Mouse (Mus musculus): ENCODE data around the gene Hsp90ab1. TPM values are rescaled to one million over a fixed set of nuclear protein-coding genes. Genes with fewer than 3 reads are reported as not detected.
A peak's percentile ranks its signal among the peaks of the same experiment; 100 is the strongest.

Gene Hsp90ab1
- polyA plus RNA-seq, 1 experiment from 2014 or later: 1,606 TPM

- H3K9ac ChIP-seq: no peak overlapping the region
- H3K4me2 ChIP-seq: no peak overlapping the region
- peaks cover 14% of the 10 kb centered on the region for H3K4me1 ChIP-seq
- peaks cover 65% of the 10 kb centered on the region for H3K27me3 ChIP-seq
- H3K36me3 ChIP-seq: no peaks in the 10 kb centered on the region
- no peak overlapping the region for H3K4me3 ChIP-seq
- ATAC-seq (ENCODE audit: insufficient number of reproducible peaks, insufficient read depth, low FRiP score, low TSS enrichment, low read depth): no peak
- WGBS: 14% methylated on average over 5 of the region's 5 CpGs
- no peaks in the 10 kb centered on the region for H3K9me3 ChIP-seq
- H3K27ac ChIP-seq: no peak overlapping the region
Observed at GRCm38 (mm10) chr17:45526571-45526970, 46.5 kb downstream of the Hsp90ab1 start.

GRCm38 (mm10) chr17:45524961-45525360, 48.1 kb downstream of the Hsp90ab1 start:
- 69% methylated on average over 4 of the region's 4 CpGs for WGBS
- no peak overlapping the region for H3K4me2 ChIP-seq
- H3K27ac ChIP-seq: no peak overlapping the region
- no peak overlapping the region for H3K4me3 ChIP-seq
- ATAC-seq (ENCODE audit: insufficient number of reproducible peaks, insufficient read depth, low FRiP score, low TSS enrichment, low read depth): no peak
- H3K36me3 ChIP-seq: 0 out of 2 replicates have a peak, but pooled peaks cover 11% of the 10 kb centered on the region
- H3K4me1 ChIP-seq: peaks cover 21% of the 10 kb centered on the region
- H3K9me3 ChIP-seq: no peaks in the 10 kb centered on the region
- H3K27me3 ChIP-seq: peaks cover 56% of the 10 kb centered on the region
- H3K9ac ChIP-seq: no peak overlapping the region

- Histone ChIP-seq H3K27ac (no peak within 1 kb of the TSS), H3K9ac (peak within 1 kb of the TSS; percentile 70), H3K4me3 (peak within 1 kb of the TSS; percentile 45), H3K4me1 (peaks cover 21% of the 10 kb centered on the region), H3K9me3 (no peaks in the 10 kb centered on the region), H3K4me2 (peak within 1 kb of the TSS; percentile 78), H3K36me3 (peaks cover 28% of the 10 kb centered on the region), H3K27me3 (peaks cover 40% of the 10 kb centered on the region)
- peak; percentile 44; the same call in 1 of the 2 replicates for ATAC-seq (ENCODE audit: insufficient number of reproducible peaks, insufficient read depth, low FRiP score, low TSS enrichment, low read depth)
- WGBS: 0% methylated on average over 21 of the region's 21 CpGs
Observed at GRCm38 (mm10) chr17:45523263-45523662, 49.8 kb downstream of the Hsp90ab1 start, which contains the start of gene Tcte1. Gene Tcte1 (plus strand): TSS chr17:45523434.

- no peak for ATAC-seq (ENCODE audit: insufficient number of reproducible peaks, insufficient read depth, low FRiP score, low TSS enrichment, low read depth)
- no peak overlapping the region for H3K27ac ChIP-seq
- no peak overlapping the region for H3K4me2 ChIP-seq
- WGBS: 77% methylated on average over 11 of the region's 11 CpGs
- H3K36me3 ChIP-seq: peaks cover 57% of the 10 kb centered on the region
- no peak overlapping the region for H3K4me3 ChIP-seq
- H3K4me1 ChIP-seq: peaks cover 21% of the 10 kb centered on the region
- H3K9me3 ChIP-seq: no peaks in the 10 kb centered on the region
- no peak overlapping the region for H3K9ac ChIP-seq
- H3K27me3 ChIP-seq: peaks cover 18% of the 10 kb centered on the region
Observed at GRCm38 (mm10) chr17:45520136-45520535, 52.9 kb downstream of the Hsp90ab1 start.

- no peak for ATAC-seq (ENCODE audit: insufficient number of reproducible peaks, insufficient read depth, low FRiP score, low TSS enrichment, low read depth)
- Histone ChIP-seq H3K27ac (no peak overlapping the region), H3K4me2 (no peak overlapping the region), H3K36me3 (peaks cover 62% of the 10 kb centered on the region), H3K4me3 (no peak overlapping the region), H3K9ac (no peak overlapping the region), H3K27me3 (peaks cover 6% of the 10 kb centered on the region), H3K9me3 (no peaks in the 10 kb centered on the region), H3K4me1 (peaks cover 21% of the 10 kb centered on the region)
- WGBS: 90% methylated on average over 12 of the region's 12 CpGs
Observed at GRCm38 (mm10) chr17:45518766-45519475, 54.1 kb downstream of the Hsp90ab1 start.

Other genes starting within 250 kb of the Hsp90ab1 start
- gene Cdc5l, start 139.5 kb downstream of the Hsp90ab1 start, polyA plus RNA-seq (2015; fragmentation: Nextera tagmentation; extraction: Ambion mirVana): 74.0 and 83.1 TPM in 2 replicates
- 0.86 and 0.88 TPM in 2 replicates for gene Spats1, start 97.9 kb downstream of the Hsp90ab1 start, polyA plus RNA-seq (2015; fragmentation: Nextera tagmentation; extraction: Ambion mirVana)
- 20.2 and 21.5 TPM in 2 replicates for gene Aars2, start 66.4 kb downstream of the Hsp90ab1 start, polyA plus RNA-seq (2015; fragmentation: Nextera tagmentation; extraction: Ambion mirVana)
- gene Tcte1, start 49.8 kb downstream of the Hsp90ab1 start, polyA plus RNA-seq (2015; fragmentation: Nextera tagmentation; extraction: Ambion mirVana): 1.0 and 1.1 TPM in 2 replicates
- 7.7 and 10.1 TPM in 2 replicates for gene Tmem151b, start 23.6 kb downstream of the Hsp90ab1 start, polyA plus RNA-seq (2015; fragmentation: Nextera tagmentation; extraction: Ambion mirVana)
- 4.7 TPM in 2 replicates for gene Nfkbie, start 17.6 kb downstream of the Hsp90ab1 start, polyA plus RNA-seq (2015; fragmentation: Nextera tagmentation; extraction: Ambion mirVana)
- gene Slc35b2, start 9.4 kb downstream of the Hsp90ab1 start, polyA plus RNA-seq (2015; fragmentation: Nextera tagmentation; extraction: Ambion mirVana): 104 and 122 TPM in 2 replicates
- gene Slc29a1, start 26.3 kb upstream of the Hsp90ab1 start, polyA plus RNA-seq (2015; fragmentation: Nextera tagmentation; extraction: Ambion mirVana): 69.8 and 77.4 TPM in 2 replicates
- 3.8 and 5.5 TPM in 2 replicates for gene Mymx, start 28.8 kb upstream of the Hsp90ab1 start, polyA plus RNA-seq (2015; fragmentation: Nextera tagmentation; extraction: Ambion mirVana)
- gene Capn11, start 86.1 kb upstream of the Hsp90ab1 start, polyA plus RNA-seq (2015; fragmentation: Nextera tagmentation; extraction: Ambion mirVana): 0.63 and 0.84 TPM in 2 replicates
- 146 and 152 TPM in 2 replicates for gene Mrpl14, start 113.1 kb upstream of the Hsp90ab1 start, polyA plus RNA-seq (2015; fragmentation: Nextera tagmentation; extraction: Ambion mirVana)
- 38.0 and 42.4 TPM in 2 replicates for gene Tmem63b, start 113.6 kb upstream of the Hsp90ab1 start, polyA plus RNA-seq (2015; fragmentation: Nextera tagmentation; extraction: Ambion mirVana)
- not detected in 2 replicates for gene 1600014C23Rik, start 160.6 kb upstream of the Hsp90ab1 start, polyA plus RNA-seq (2015; fragmentation: Nextera tagmentation; extraction: Ambion mirVana)

All from embryonic facial prominence, embryonic 13.5 days (tissue).